Mouse (Mus musculus) thymus, postnatal 10 days (tissue): ENCODE data around the gene Rwdd3.

ENCODE experiments used
- DNase-seq, 2 experiments: peaks; one replicate each; pipeline ENCODE4 v3.0.0; 2021; ENCODE audit warnings: low spot score in 2 of 2

The Rwdd3 gene

DNA sequence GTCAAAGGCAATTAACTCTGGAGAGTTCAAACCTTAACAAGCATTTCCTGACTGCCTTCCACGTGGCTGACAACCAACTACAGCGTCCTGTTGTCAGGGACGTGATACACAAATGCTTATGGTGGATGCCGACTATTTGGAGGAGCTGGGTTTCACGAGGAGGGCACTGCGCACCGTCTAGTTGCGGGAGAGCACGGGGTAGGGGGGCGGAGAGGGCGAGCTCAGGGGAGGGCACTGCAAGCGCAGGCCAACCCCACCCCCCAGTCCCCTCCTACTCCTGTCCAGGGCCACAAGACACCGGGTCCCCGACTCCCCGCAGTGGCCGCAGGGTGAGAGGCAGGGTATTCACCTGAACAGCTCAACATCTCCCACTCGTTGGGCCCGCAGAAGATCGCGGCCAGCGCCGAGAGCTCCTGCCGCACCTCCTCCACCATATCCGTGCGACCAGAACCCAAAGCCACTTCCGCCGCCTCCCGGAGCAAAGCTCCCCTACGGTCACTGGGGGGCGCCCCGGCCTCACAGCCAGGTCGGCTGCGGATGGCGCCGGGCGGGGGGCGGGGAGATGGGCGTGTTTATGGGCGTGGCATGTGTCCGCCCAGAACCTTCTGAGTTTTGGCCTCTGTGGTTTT, at the start of gene Rwdd3:
TSS of gene Rwdd3 (minus strand) at position 453 of the 629 bp plus-strand sequence.
- DNase-seq = peak; percentile 93 to 95

DNA sequence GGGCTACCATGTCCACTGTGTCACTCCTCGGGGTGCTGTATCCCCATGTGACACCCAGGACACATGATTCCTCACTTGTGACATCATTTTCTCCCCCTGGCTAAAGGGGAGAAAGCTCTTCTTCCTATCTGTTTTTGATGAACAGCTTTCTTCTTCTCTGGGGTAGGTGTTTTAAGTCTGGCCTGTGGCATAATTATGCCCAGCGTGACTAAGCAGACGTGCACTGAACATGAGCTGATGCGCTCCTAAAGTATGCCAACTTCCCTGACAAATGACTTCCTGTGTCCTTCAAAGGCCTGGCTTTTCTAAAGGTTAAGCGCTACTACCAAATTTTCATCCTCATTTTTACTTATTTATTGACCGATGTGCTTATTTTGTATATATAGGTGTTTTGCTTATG, 45.5 kb upstream of the Rwdd3 start:
- no peak for DNase-seq

GRCm38 (mm10) chr3:121213501-121213900, 42.0 kb upstream of the Rwdd3 start:
- DNase-seq = peak; percentile 47 to 55

- DNase-seq = peak in 1 of 2 experiments; percentile 32
Observed at GRCm38 (mm10) chr3:121212156-121212555, 40.7 kb upstream of the Rwdd3 start.

- DNase-seq = no peak
Observed at GRCm38 (mm10) chr3:121208994-121209393, 37.5 kb upstream of the Rwdd3 start.

GRCm38 (mm10) chr3:121206202-121206882, 34.8 kb upstream of the Rwdd3 start:
- DNase-seq = no peak

GRCm38 (mm10) chr3:121202638-121203037, 31.1 kb upstream of the Rwdd3 start:
- no peak for DNase-seq

DNA sequence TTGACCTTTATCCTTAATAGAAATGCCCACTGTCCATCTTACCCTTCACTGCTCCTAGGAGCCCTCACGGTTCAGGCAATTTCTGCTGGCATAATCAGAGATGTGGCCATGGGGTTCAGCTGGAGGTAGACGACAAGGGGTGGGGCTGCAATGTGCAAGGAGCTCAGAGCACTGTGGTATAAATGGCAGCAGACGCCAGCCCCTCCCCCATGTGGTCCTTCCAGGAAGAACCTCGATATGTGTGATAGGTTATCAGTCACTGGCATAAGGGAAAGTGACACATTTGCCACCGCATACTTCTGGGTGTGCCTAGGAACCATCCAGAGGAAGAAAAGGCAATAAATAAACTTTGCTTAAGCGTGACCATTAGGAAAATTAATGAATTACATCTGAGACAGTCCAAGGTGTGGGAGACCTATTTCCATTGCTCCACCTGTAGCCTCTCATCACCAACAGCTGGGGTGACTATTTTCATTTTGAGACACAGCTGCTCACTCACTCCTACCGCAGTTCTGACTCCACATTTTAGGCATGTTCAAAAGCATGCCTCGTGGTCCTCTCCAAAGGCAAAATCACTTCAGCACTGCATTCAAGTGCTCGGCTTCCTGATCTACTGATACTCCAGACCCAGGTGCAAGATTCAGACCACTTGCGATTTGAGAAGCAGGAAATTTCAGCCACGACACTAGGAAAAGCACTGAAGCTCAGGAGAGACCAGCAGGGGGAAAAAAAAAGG, 29.7 kb upstream of the Rwdd3 start:
- no peak for DNase-seq

DNA sequence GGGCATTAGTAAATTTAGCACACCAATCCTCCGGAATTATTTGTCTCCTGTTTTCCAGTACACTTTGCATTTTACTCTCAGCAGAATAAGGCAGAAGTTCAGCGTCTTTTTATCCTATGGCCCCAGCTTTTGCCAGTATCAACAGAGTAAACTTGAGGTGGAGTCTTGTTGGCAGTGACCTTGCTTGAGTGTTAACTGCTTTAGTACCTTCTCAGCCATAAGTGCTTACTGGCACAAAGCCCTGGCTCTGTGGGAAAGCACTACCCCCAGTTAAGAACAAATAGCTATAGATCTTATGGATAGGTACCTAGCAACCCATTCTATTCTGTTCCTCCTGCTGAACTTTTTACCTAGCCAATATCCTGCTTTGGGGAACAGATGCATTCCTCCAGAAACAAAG, 17.7 kb upstream of the Rwdd3 start:
- DNase-seq = no peak

- no peak for DNase-seq
Observed at GRCm38 (mm10) chr3:121187510-121187909, 16.0 kb upstream of the Rwdd3 start.

GRCm38 (mm10) chr3:121186925-121187324, 15.4 kb upstream of the Rwdd3 start:
- DNase-seq = no peak

DNA sequence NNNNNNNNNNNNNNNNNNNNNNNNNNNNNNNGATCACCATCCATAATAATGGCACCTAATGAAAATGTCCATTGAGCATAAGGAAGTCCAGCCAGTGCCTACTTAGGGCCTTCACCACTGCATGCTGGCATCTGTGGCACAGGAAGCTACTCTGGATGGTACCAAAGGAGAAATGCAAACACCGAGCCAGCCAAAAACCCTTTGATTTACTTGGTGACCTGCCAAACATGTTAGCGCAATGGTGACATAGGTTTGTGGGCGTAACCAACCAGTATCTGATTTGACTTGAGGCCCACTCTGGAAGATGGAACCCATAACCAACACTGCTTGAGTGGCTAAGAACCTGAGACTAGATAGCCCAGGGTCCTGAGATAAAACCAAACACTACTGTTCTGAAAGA, 13.7 kb upstream of the Rwdd3 start:
- DNase-seq = no peak

DNA sequence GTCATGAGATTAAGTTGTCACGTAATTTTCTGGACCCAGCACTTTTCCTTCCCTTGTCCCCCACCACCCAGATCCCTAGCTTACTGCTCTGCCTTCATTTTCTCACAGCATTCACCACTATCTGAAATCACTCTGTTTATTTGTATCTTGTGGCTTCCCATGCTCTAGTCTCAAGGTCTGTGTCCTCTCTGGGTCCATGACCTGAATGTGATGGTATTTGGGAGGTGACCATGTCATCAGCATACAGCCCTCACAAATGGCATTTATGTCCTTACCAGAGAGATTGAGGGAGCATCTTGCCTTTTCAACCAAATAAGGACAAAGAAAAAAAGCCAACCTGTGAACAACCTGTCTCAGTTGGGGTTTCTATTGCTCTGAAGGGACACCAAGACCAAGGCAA, 4.5 kb upstream of the Rwdd3 start:
- no peak for DNase-seq

- DNase-seq = no peak
Observed at GRCm38 (mm10) chr3:121174248-121174945, 2.9 kb upstream of the Rwdd3 start.

GRCm38 (mm10) chr3:121172718-121173117, 1.2 kb upstream of the Rwdd3 start:
- no peak for DNase-seq

DNA sequence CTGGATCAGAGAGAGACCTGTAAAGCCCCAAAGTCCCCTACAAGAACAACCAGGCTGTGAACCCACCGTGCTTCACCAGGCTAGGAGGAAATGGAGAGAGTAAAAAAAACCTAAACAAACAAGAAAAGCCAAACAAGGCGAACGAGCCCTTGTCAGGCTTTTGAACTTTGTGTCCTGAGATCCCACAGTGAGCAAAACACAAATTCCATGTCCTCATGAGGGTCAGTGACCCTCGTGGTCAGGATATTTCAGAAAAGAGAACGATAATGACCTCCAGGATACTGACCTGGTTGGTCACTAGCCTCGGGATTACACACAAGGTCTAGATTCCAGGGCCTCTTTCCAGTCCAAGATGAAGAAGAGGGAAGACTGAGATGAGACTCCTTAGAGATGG, 374 bp upstream of the Rwdd3 start:
- DNase-seq = no peak

GRCm38 (mm10) chr3:121170631-121171030, 864 bp downstream of the Rwdd3 start:
- no peak for DNase-seq

DNA sequence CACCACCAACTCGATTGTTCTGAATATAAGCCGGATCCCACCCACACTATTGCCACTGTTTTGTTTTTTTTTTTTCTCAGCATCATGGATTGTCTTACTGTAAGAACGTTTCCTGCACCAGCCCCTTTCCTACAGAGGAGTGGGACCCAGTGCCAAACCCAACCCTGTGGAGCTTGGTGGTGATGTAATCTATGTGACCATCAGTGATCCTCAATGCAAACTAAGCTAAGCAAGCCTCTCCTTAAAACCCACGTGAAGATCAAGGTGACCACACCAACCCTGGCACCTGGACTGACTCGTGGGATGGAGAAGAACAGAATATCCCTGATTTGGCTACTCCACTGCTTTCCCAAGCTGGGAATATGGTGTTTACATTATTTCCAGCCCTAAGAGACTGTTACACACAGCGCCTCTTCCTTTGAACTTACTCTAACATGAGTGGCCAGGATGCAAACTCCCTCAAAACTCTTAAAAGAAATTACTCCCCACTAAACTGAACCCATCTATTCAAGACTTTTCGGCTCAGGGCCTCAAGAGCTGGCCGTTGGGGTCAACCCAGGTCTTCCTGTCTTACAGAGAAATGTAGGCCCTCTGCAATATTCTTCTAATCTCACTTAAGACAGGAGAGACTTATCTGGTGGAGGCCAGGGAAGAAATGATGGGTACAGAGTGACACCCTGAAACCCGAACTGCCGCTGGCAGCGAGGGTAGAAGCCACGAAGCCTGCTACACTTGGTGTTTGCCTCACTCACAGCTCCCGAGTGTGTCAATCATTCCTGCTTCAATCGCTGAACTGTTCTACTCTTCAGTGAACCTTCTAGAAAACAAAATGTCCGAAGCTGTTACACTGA, 2.2 kb downstream of the Rwdd3 start:
- DNase-seq = no peak

- no peak for DNase-seq
Observed at GRCm38 (mm10) chr3:121168581-121168980, 2.9 kb downstream of the Rwdd3 start.

DNA sequence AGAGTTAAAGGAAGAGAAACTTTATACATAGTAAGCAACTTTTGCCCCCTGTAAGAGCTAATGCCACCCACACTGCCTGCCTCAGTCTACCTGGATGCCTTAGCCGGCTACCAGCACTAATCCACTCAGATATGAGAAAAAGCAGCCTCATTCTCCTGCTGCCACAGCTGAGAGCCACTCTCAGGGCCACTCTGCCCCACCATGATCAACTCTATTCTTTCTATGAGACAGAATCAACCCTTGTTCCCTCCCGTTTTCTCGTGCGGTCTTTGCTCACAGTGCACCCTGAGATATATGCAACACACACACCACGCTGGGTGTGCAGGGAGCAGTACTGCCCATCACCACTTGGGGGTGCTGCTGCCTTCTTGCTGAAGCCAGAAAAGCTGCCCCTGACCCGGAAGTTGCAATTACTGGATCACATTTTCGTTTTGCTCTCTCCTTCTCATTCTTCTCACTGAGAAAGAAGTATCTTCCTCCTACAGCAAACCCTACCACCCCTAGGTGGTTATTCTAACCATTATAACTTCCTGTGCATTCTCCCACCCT, 8.2 kb downstream of the Rwdd3 start:
- DNase-seq = peak; percentile 77 to 91

DNA sequence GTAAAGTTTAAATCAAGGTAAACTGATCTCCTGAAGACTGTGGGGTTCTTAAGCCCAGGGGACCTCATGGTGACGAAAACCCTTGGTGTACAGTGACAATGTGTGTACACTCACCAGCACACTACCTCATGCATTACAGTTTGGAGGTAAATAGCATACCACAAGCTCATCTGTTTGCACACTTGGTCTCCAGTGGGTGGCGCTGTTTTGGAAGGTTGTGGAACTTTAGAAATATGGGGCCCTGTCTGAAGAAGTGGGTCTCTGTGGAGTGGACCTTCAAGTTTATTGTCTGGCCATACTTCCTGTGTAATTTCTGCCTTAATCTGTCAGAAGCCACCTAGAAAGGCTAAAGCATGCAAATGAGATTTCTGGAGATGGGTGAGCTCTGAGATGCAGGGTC, 9.8 kb downstream of the Rwdd3 start:
- peak in 1 of 2 experiments; percentile 48 for DNase-seq
